Mouse (Mus musculus): ENCODE measurements around the gene Tcea3.

GRCm38 (mm10) chr4:136317667-136318066, 70.1 kb downstream of the Tcea3 start:
- TF ChIP-seq CTCF (IDR thresholded peaks at IDR 0.05; ENCODE audit: low read depth, low read length) (no peak), GATA1 (IDR thresholded peaks at IDR 0.05; ENCODE audit: borderline replicate concordance, low read length) (no peak), POLR2AphosphoS5 (IDR thresholded peaks at IDR 0.05; ENCODE audit: insufficient replicate concordance, low read depth, low read length) (no peak)
